Mouse (Mus musculus) mature B cell (primary cell): ENCODE results near the gene Gga3.

Experiments
- in situ Hi-C: fragments of 300-500 bp; cut with MboI; formaldehyde crosslinking; loops from 2 replicates; pipeline ENCODE4 v1.14.3; 2019

Gene Gga3

GRCm38 (mm10) chr11:115630532-115631504, 27.0 kb upstream of the Gga3 start:
- in situ Hi-C loops = no loop called here

- in situ Hi-C loops = no loop called here
Observed at GRCm38 (mm10) chr11:115629734-115630531, 26.1 kb upstream of the Gga3 start.

- in situ Hi-C loops = no loop called here
Observed at GRCm38 (mm10) chr11:115628465-115629101, 24.7 kb upstream of the Gga3 start.

GRCm38 (mm10) chr11:115627705-115628464, 24.0 kb upstream of the Gga3 start, which contains the start of gene Slc25a19:
Gene Slc25a19 (minus strand): TSS chr11:115628295.
- in situ Hi-C loops = no loop called here

GRCm38 (mm10) chr11:115626824-115627616, 23.2 kb upstream of the Gga3 start:
- in situ Hi-C loops = no loop called here

GRCm38 (mm10) chr11:115625877-115626276, 22.0 kb upstream of the Gga3 start:
- in situ Hi-C loops = no loop called here

GRCm38 (mm10) chr11:115623487-115624070, 19.7 kb upstream of the Gga3 start:
- in situ Hi-C loops = no loop called here

- in situ Hi-C loops = no loop called here
Observed at GRCm38 (mm10) chr11:115619949-115620348, 16.1 kb upstream of the Gga3 start.

- in situ Hi-C loops = no loop called here
Observed at GRCm38 (mm10) chr11:115618732-115619516, 15.1 kb upstream of the Gga3 start.

GRCm38 (mm10) chr11:115618001-115618400, 14.2 kb upstream of the Gga3 start:
- in situ Hi-C loops = no loop called here

GRCm38 (mm10) chr11:115616893-115617292, 13.0 kb upstream of the Gga3 start:
- in situ Hi-C loops = no loop called here

- in situ Hi-C loops = no loop called here
Observed at GRCm38 (mm10) chr11:115616371-115616770, 12.5 kb upstream of the Gga3 start.

GRCm38 (mm10) chr11:115615875-115616274, 12.0 kb upstream of the Gga3 start:
- in situ Hi-C loops = no loop called here

- in situ Hi-C loops = no loop called here
Observed at GRCm38 (mm10) chr11:115615108-115615825, 11.4 kb upstream of the Gga3 start.

- in situ Hi-C loops = no loop called here
Observed at GRCm38 (mm10) chr11:115614346-115615107, 10.7 kb upstream of the Gga3 start.

- in situ Hi-C loops = no loop called here
Observed at GRCm38 (mm10) chr11:115613138-115613945, 9.5 kb upstream of the Gga3 start.
